Mouse (Mus musculus): Measurements from ENCODE around the gene Tpm1. TPM values are rescaled to one million over a fixed set of nuclear protein-coding genes. Genes with fewer than 3 reads are reported as not detected.

The Tpm1 gene
- polyA plus RNA-seq, 1 experiment from 2014 or later = 298 TPM

DNA sequence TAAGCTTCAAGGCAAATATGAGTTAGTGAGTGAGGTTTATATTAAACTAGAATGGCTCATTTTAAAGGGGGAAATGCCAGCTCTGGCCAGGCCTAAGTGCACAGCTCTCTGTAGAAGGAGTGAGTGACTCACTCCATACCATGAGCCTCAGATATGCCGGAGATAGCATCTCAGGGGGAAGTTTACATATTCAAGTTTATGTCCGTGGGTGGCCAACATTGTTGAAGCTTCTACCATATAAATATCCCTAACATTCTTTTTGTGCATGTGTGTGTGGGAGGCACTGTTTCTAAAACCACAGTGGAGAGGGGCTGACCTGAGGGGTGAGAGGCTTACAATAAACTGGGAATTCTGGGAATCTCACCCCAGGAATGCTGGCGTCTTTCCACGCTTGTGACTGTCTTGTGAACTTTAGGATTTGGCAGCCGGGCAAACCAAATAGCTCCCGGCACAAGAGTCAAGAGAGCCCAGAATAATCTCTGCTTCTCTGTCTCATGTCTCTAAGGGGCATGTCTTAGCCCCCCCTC, 60.3 kb downstream of the Tpm1 start:
- no peak overlapping the region for H3K4me2 ChIP-seq
- no peak overlapping the region for H3K27ac ChIP-seq (ENCODE audit: low read depth, low read length)
- no peaks in the 10 kb centered on the region for H3K36me3 ChIP-seq (ENCODE audit: control insufficient read depth, insufficient read depth, low read length)
- DNase-seq (ENCODE audit: low spot score, missing footprints) (peak; percentile 74), ATAC-seq (ENCODE audit: low FRiP score) (no peak)
- H3K4me1 ChIP-seq (ENCODE audit: control insufficient read depth, insufficient read depth, low read length) = no peaks in the 10 kb centered on the region
- H3K4me3 ChIP-seq (ENCODE audit: low read depth, low read length) = no peak overlapping the region
- H3K9me3 ChIP-seq (ENCODE audit: control insufficient read depth, low read length) = no peaks in the 10 kb centered on the region
- no peak overlapping the region for H3K9ac ChIP-seq (ENCODE audit: low read length)
- 57% methylated on average over 6 of the region's 6 CpGs for WGBS
- H3K27me3 ChIP-seq (ENCODE audit: control insufficient read depth, insufficient read depth, low read length) = no peaks in the 10 kb centered on the region

DNA sequence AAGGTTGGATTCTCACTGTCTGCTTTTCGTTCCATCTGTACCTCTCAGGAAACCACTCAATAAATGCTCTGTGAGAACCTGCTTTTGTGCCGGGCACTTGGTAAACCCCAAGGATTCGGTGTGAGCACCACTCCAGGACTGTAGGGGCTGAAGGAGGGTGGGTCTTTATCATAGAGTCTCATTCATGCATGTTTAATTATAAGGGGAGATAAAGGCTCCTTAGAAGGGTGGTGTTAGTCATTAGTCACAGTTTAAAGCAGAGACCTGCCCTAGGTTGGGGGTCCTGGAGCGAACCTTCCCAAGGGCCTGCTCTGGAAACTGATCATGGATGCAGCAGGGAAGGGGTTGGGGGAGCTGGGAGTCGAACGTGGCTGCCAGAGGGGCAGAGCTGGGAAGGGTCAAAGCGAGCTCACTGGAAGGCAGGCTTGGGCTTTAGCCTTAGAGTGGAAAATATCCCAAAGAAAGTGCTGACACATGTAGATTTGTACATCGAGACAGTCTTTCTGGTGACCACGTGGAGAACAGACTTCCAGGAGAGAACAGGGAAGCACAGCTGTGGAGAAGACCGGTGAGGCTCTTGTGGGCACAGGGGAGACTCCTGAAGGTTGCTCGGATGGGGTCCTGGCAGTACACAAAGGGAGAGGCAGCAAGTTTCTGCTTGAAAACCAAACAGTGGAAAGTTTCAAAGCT, 60.9 kb downstream of the Tpm1 start:
- WGBS = 63% methylated on average over 11 of the region's 11 CpGs
- Histone ChIP-seq H3K36me3 (ENCODE audit: control insufficient read depth, insufficient read depth, low read length) (no peaks in the 10 kb centered on the region), H3K4me3 (ENCODE audit: low read depth, low read length) (no peak overlapping the region), H3K27ac (ENCODE audit: low read depth, low read length) (no peak overlapping the region), H3K9me3 (ENCODE audit: control insufficient read depth, low read length) (no peaks in the 10 kb centered on the region), H3K4me1 (ENCODE audit: control insufficient read depth, insufficient read depth, low read length) (no peaks in the 10 kb centered on the region), H3K27me3 (ENCODE audit: control insufficient read depth, insufficient read depth, low read length) (no peaks in the 10 kb centered on the region), H3K4me2 (no peak overlapping the region), H3K9ac (ENCODE audit: low read length) (no peak overlapping the region)
- peak; percentile 37 for DNase-seq (ENCODE audit: low spot score, missing footprints)
- no peak for ATAC-seq (ENCODE audit: low FRiP score)

DNA sequence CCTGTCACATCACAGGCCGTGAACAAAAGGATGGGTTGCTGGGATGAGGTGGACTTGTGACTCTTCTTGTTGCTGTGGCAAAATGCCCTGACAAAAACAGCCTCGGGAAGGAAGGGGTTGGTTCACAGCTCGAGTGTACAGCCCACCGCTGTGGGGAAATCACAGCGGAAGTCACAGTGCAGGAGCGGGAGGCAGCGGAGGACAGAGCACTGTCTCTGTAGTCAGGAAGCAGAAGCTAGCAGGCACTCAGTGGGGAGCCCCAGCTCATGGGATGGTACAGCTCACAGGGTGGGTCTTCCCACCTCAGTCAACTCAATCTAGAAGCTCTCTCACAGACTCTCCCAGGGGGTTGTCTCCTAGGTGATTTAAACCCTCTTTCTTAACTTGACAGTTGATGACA, 63.8 kb downstream of the Tpm1 start:
- Histone ChIP-seq H3K36me3 (ENCODE audit: control insufficient read depth, insufficient read depth, low read length) (no peaks in the 10 kb centered on the region), H3K4me2 (no peak overlapping the region), H3K9ac (ENCODE audit: low read length) (no peak overlapping the region), H3K4me1 (ENCODE audit: control insufficient read depth, insufficient read depth, low read length) (no peaks in the 10 kb centered on the region), H3K27ac (ENCODE audit: low read depth, low read length) (no peak overlapping the region), H3K27me3 (ENCODE audit: control insufficient read depth, insufficient read depth, low read length) (no peaks in the 10 kb centered on the region), H3K9me3 (ENCODE audit: control insufficient read depth, low read length) (no peaks in the 10 kb centered on the region), H3K4me3 (ENCODE audit: low read depth, low read length) (no peak overlapping the region)
- DNase-seq (ENCODE audit: low spot score, missing footprints) (no peak), ATAC-seq (ENCODE audit: low FRiP score) (no peak)
- 78% methylated on average over 7 of the region's 7 CpGs for WGBS

DNA sequence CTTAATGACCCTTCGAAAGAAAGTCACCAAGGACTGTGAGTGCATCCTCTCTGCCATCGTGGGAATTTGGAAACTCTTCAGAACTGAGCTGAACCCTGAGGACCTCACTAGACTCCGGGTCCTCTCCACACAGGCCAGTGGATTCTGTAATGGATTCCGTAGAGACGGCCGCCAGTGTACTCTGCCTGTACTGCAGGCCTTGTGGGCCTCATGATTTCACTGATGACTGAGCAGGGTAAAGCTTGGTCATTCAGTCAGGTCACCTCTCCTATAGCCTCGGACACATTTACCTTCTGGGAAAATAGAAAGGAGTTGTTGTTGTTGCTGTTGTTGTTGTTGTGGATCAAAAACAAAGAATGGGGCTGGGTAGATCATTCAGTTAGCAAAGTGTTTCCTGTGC, 67.1 kb downstream of the Tpm1 start:
- H3K4me3 ChIP-seq (ENCODE audit: low read depth, low read length) = no peak overlapping the region
- ATAC-seq (ENCODE audit: low FRiP score) = no peak
- WGBS = 75% methylated on average over 7 of the region's 7 CpGs
- H3K36me3 ChIP-seq (ENCODE audit: control insufficient read depth, insufficient read depth, low read length) = no peaks in the 10 kb centered on the region
- H3K4me2 ChIP-seq = no peak overlapping the region
- H3K4me1 ChIP-seq (ENCODE audit: control insufficient read depth, insufficient read depth, low read length) = no peaks in the 10 kb centered on the region
- no peaks in the 10 kb centered on the region for H3K9me3 ChIP-seq (ENCODE audit: control insufficient read depth, low read length)
- no peak overlapping the region for H3K9ac ChIP-seq (ENCODE audit: low read length)
- H3K27me3 ChIP-seq (ENCODE audit: control insufficient read depth, insufficient read depth, low read length) = no peaks in the 10 kb centered on the region
- DNase-seq (ENCODE audit: low spot score, missing footprints) = peak; percentile 66
- no peak overlapping the region for H3K27ac ChIP-seq (ENCODE audit: low read depth, low read length)

DNA sequence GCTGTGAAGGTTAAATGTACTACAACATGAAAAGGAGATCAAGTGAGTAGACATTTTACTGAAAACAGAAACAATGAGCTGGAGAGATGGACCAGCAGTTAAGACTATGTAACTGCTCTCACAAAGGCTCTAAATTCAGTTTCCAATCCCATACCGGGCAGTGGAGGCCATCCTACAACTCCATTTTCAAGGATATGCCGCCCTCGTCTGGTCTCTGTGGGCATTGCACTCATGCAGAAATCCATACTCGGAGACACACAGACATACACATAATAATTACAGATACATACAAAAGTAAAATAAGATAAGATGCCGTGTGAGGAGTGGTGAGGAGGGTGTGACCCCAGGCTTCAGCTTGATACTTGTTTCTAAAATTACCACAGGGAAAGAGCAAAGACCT, 68.7 kb downstream of the Tpm1 start:
- no peaks in the 10 kb centered on the region for H3K36me3 ChIP-seq (ENCODE audit: control insufficient read depth, insufficient read depth, low read length)
- 15% methylated on average over 5 of the region's 5 CpGs for WGBS
- ATAC-seq (ENCODE audit: low FRiP score) = no peak
- no peak overlapping the region for H3K4me2 ChIP-seq
- H3K4me1 ChIP-seq (ENCODE audit: control insufficient read depth, insufficient read depth, low read length) = no peaks in the 10 kb centered on the region
- peak; percentile 98 for DNase-seq (ENCODE audit: low spot score, missing footprints)
- H3K9me3 ChIP-seq (ENCODE audit: control insufficient read depth, low read length) = no peaks in the 10 kb centered on the region
- H3K9ac ChIP-seq (ENCODE audit: low read length) = no peak overlapping the region
- no peak overlapping the region for H3K4me3 ChIP-seq (ENCODE audit: low read depth, low read length)
- H3K27ac ChIP-seq (ENCODE audit: low read depth, low read length) = no peak overlapping the region
- H3K27me3 ChIP-seq (ENCODE audit: control insufficient read depth, insufficient read depth, low read length) = no peaks in the 10 kb centered on the region

DNA sequence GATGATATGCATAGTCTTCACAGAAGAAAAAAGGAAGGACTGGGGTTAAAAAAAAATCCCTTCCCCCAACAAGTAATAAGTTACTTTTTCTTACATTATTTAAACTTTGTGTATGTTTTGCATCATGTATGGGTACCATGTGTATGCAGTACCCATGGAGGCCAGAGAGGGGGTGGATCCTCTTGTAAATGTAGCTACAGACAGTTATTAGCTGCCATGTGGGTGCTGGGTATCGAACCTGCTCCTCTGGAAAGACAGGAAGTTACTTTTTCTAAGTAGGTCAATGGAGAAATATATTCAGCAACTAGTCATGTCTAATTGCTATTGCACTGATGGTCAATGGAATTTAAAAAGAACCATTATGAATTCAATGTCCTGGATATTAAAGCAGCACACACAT, 70.7 kb downstream of the Tpm1 start:
- H3K4me1 ChIP-seq (ENCODE audit: control insufficient read depth, insufficient read depth, low read length) = peaks cover 2% of the 10 kb centered on the region; the same call in 1 of the 2 replicates
- H3K4me3 ChIP-seq (ENCODE audit: low read depth, low read length) = no peak overlapping the region
- no peak overlapping the region for H3K4me2 ChIP-seq
- WGBS = 79% methylated on average over 1 of the region's 1 CpGs
- ATAC-seq (ENCODE audit: low FRiP score) = no peak
- no peak overlapping the region for H3K27ac ChIP-seq (ENCODE audit: low read depth, low read length)
- H3K36me3 ChIP-seq (ENCODE audit: control insufficient read depth, insufficient read depth, low read length) = no peaks in the 10 kb centered on the region
- H3K9me3 ChIP-seq (ENCODE audit: control insufficient read depth, low read length) = no peaks in the 10 kb centered on the region
- H3K27me3 ChIP-seq (ENCODE audit: control insufficient read depth, insufficient read depth, low read length) = no peaks in the 10 kb centered on the region
- no peak overlapping the region for H3K9ac ChIP-seq (ENCODE audit: low read length)
- no peak for DNase-seq (ENCODE audit: low spot score, missing footprints)

DNA sequence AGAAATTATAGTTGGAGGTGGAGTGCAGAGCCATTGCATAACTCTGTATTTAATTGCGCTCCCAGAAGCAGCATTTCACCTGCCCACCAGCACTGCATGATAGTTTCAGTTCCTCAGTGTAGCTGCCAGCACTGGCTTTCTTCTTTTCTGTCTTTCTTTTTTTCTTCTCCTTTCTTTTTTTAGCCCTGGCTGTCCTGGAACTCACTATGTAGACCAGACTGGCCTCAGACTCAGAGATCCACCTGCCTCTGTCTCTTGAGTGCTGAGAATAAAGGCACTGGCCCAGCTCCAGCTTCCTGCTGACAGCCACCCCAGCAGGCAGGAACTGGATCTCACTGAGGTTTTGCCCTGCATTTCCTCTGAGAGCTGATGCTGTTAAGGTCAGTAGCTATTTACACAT, 71.2 kb downstream of the Tpm1 start:
- H3K27me3 ChIP-seq (ENCODE audit: control insufficient read depth, insufficient read depth, low read length) = no peaks in the 10 kb centered on the region
- 97% methylated on average over 1 of the region's 1 CpGs for WGBS
- H3K4me1 ChIP-seq (ENCODE audit: control insufficient read depth, insufficient read depth, low read length) = peaks cover 2% of the 10 kb centered on the region; the same call in 1 of the 2 replicates
- H3K4me3 ChIP-seq (ENCODE audit: low read depth, low read length) = no peak overlapping the region
- no peaks in the 10 kb centered on the region for H3K36me3 ChIP-seq (ENCODE audit: control insufficient read depth, insufficient read depth, low read length)
- ATAC-seq (ENCODE audit: low FRiP score) (no peak), DNase-seq (ENCODE audit: low spot score, missing footprints) (no peak)
- no peak overlapping the region for H3K4me2 ChIP-seq
- no peak overlapping the region for H3K9ac ChIP-seq (ENCODE audit: low read length)
- H3K27ac ChIP-seq (ENCODE audit: low read depth, low read length) = no peak overlapping the region
- H3K9me3 ChIP-seq (ENCODE audit: control insufficient read depth, low read length) = no peaks in the 10 kb centered on the region

DNA sequence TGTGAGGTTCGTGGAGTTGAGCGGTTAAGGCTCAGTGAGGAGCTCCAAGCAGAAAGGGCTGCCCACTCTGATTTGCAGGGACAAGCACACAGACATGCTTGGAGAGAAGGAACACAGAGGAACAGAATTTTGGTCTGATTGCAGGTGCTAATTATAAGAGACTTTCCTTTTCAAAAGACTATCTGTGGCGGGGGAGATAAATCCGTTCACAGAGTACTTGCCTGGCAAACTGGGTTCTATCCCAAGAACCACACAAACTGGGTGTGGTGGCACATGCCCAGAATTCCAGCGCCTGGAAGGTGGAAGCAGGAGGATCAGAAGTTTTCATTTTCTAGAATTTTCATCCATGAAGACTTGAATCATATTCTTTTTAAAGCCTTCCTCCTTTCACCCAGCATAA, 72.1 kb downstream of the Tpm1 start:
- 83% methylated on average over 5 of the region's 5 CpGs for WGBS

DNA sequence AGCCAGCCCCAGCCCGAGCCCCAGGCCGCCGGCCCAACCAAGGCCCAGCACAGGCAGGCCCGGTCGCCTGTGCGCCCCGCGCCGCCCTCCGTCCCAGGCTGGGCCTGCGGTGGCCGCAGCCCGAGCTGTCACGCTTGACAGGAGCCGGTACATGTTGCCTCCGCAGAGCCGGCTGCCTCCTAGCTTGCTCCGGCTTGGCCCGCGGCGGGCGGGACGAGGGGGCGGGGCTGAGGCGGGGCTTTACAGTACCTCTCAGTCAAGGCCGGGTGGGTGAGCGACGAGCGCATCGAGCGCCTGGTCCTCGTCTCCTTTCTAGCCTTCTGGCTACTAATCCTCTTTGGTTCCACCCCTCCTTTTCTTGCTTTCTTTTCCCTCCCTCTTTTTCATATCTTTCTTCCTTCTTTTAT, 74.0 kb downstream of the Tpm1 start, which contains the start of gene Lactb:
Lactb (minus strand) TSS at position 246 of the 407 bp plus-strand sequence.
- H3K27me3 ChIP-seq (ENCODE audit: control insufficient read depth, insufficient read depth, low read length) = no peaks in the 10 kb centered on the region
- H3K4me2 ChIP-seq = peak within 1 kb of the TSS; percentile 80
- no peaks in the 10 kb centered on the region for H3K9me3 ChIP-seq (ENCODE audit: control insufficient read depth, low read length)
- H3K27ac ChIP-seq (ENCODE audit: low read depth, low read length) = peak within 1 kb of the TSS; percentile 87
- H3K36me3 ChIP-seq (ENCODE audit: control insufficient read depth, insufficient read depth, low read length) = no peaks in the 10 kb centered on the region
- H3K4me3 ChIP-seq (ENCODE audit: low read depth, low read length) = peak within 1 kb of the TSS; percentile 87
- DNase-seq (ENCODE audit: low spot score, missing footprints) (peak; percentile 99), ATAC-seq (ENCODE audit: low FRiP score) (peak; percentile 98)
- peak within 1 kb of the TSS; percentile 68 for H3K9ac ChIP-seq (ENCODE audit: low read length)
- peaks cover 2% of the 10 kb centered on the region; the same call in 1 of the 2 replicates for H3K4me1 ChIP-seq (ENCODE audit: control insufficient read depth, insufficient read depth, low read length)
- 0% methylated on average over 32 of the region's 32 CpGs for WGBS

More for the DNA sequence above, 72.1 kb downstream of the Tpm1 start:
- Histone ChIP-seq H3K9me3 (ENCODE audit: control insufficient read depth, low read length) (no peaks in the 10 kb centered on the region), H3K4me1 (ENCODE audit: control insufficient read depth, insufficient read depth, low read length) (peaks cover 2% of the 10 kb centered on the region; the same call in 1 of the 2 replicates), H3K4me3 (ENCODE audit: low read depth, low read length) (no peak overlapping the region), H3K9ac (ENCODE audit: low read length) (no peak overlapping the region), H3K36me3 (ENCODE audit: control insufficient read depth, insufficient read depth, low read length) (no peaks in the 10 kb centered on the region), H3K4me2 (no peak overlapping the region), H3K27ac (ENCODE audit: low read depth, low read length) (no peak overlapping the region), H3K27me3 (ENCODE audit: control insufficient read depth, insufficient read depth, low read length) (no peaks in the 10 kb centered on the region)
- ATAC-seq (ENCODE audit: low FRiP score) = no peak
- no peak for DNase-seq (ENCODE audit: low spot score, missing footprints)
